ENCODE assay signal across 15 mouse cellular contexts in genomic region chr14:121015114-121015690, GRCm38 (mm10).
"Had no signal": no experiment of that assay in that cellular context is flagged by ENCODE, and none has a peak within 500 bp of the region (broad histone marks: within the 10 kb centered on the region; RNA-seq: fewer than 3 reads in every experiment).

No protein-coding gene starts in this region.

- H3K9me3 ChIP-seq: limb, embryonic 15.5 days; liver, embryonic 12.5 days; lung, embryonic 15.5 days; midbrain, embryonic 15.5 days; neural tube, embryonic 12.5 days had no signal

- ATAC-seq: liver, embryonic 12.5 days; midbrain, embryonic 15.5 days had no signal

- DNase-seq: kidney, adult 11 months; kidney, adult 9 months; kidney, postnatal 36 days; lung, postnatal 14 days; retina, postnatal 1 day; right cerebral cortex, postnatal 25 days had no signal

- H3K27ac ChIP-seq: kidney, postnatal 0 days; limb, embryonic 15.5 days; liver, embryonic 12.5 days; lung, embryonic 15.5 days; macrophage; midbrain, embryonic 15.5 days; neural tube, embryonic 12.5 days had no signal

- H3K36me3 ChIP-seq: limb, embryonic 15.5 days; liver, embryonic 12.5 days; lung, embryonic 15.5 days; midbrain, embryonic 15.5 days; neural tube, embryonic 12.5 days had no signal

- H3K27me3 ChIP-seq: limb, embryonic 15.5 days; liver, embryonic 12.5 days; lung, embryonic 15.5 days; megakaryocyte, embryonic 14.5 days; midbrain, embryonic 15.5 days; neural tube, embryonic 12.5 days had no signal

- H3K4me3 ChIP-seq: limb, embryonic 15.5 days; liver, embryonic 12.5 days; lung, embryonic 15.5 days; megakaryocyte, embryonic 14.5 days; midbrain, embryonic 15.5 days; neural tube, embryonic 12.5 days had no signal

- H3K4me2 ChIP-seq: limb, embryonic 15.5 days; liver, embryonic 12.5 days; lung, embryonic 15.5 days; midbrain, embryonic 11.5 days; midbrain, embryonic 15.5 days; neural tube, embryonic 12.5 days had no signal

- H3K9ac ChIP-seq: limb, embryonic 15.5 days; liver, embryonic 12.5 days; lung, embryonic 15.5 days; midbrain, embryonic 15.5 days; neural tube, embryonic 12.5 days had no signal

- H3K4me1 ChIP-seq: limb, embryonic 15.5 days; liver, embryonic 12.5 days; lung, embryonic 15.5 days; megakaryocyte, embryonic 14.5 days; midbrain, embryonic 15.5 days; neural tube, embryonic 12.5 days had no signal
